Mouse (Mus musculus) common myeloid progenitor, adult 5-6 weeks (primary cell): Measurements from ENCODE around the gene A1cf. TPM values are rescaled to one million over a fixed set of nuclear protein-coding genes. Genes with fewer than 3 reads are reported as not detected.

Source experiments
- ATAC-seq: replicated peaks from 2 replicates; pipeline ENCODE4 v1.8.0; 2016; ENCODE audit warnings: low read depth, mild to moderate bottlenecking, moderate TSS enrichment, inconsistent platforms; ENCODE audit not compliant: poor library complexity, severe bottlenecking
- total RNA-seq: library from RNA; stranded (forward); fragments of 200-1000, 187-1606 nt; gene quantifications from 2 replicates; pipeline ENCODE4 v1.2.3, GENCODE M21; 2017

The A1cf gene
- 1.4 TPM in 1 of 2 replicates, not detected in the other for total RNA-seq

- ATAC-seq = no peak
Measured at GRCm38 (mm10) chr19:31868521-31868920, at the start of gene A1cf. TSS of gene A1cf (plus strand) at chr19:31868764.

- peak; percentile 60; the same call in 1 of the 2 replicates for ATAC-seq
Measured at GRCm38 (mm10) chr19:31834250-31834649, 34.3 kb upstream of the A1cf start.

- no peak for ATAC-seq
Measured at GRCm38 (mm10) chr19:31861909-31862308, 6.7 kb upstream of the A1cf start.

- no peak for ATAC-seq
Measured at GRCm38 (mm10) chr19:31862512-31863249, 5.9 kb upstream of the A1cf start.

- ATAC-seq = no peak
Measured at GRCm38 (mm10) chr19:31865451-31865850, 3.1 kb upstream of the A1cf start.

GRCm38 (mm10) chr19:31868076-31868475 is 488 bp upstream of the A1cf start:
- ATAC-seq = no peak

- ATAC-seq = no peak
Measured at GRCm38 (mm10) chr19:31868971-31869370, 407 bp downstream of the A1cf start.

GRCm38 (mm10) chr19:31871377-31871776 is 2.8 kb downstream of the A1cf start:
- ATAC-seq = no peak

- no peak for ATAC-seq
Measured at GRCm38 (mm10) chr19:31877968-31878367, 9.4 kb downstream of the A1cf start.

GRCm38 (mm10) chr19:31884594-31884993 is 16.0 kb downstream of the A1cf start:
- no peak for ATAC-seq

- no peak for ATAC-seq
Measured at GRCm38 (mm10) chr19:31887275-31887674, 18.7 kb downstream of the A1cf start.

- ATAC-seq = no peak
Measured at GRCm38 (mm10) chr19:31889988-31890387, 21.4 kb downstream of the A1cf start.

GRCm38 (mm10) chr19:31891001-31891893 is 22.7 kb downstream of the A1cf start:
- no peak for ATAC-seq

- no peak for ATAC-seq
Measured at GRCm38 (mm10) chr19:31895971-31896370, 27.4 kb downstream of the A1cf start.

GRCm38 (mm10) chr19:31896711-31897110 is 28.1 kb downstream of the A1cf start:
- ATAC-seq = no peak

- ATAC-seq = no peak
Measured at GRCm38 (mm10) chr19:31905671-31906070, 37.1 kb downstream of the A1cf start.

- ATAC-seq = peak; percentile 87
Measured at GRCm38 (mm10) chr19:31910423-31910822, 41.9 kb downstream of the A1cf start.

GRCm38 (mm10) chr19:31913946-31914345 is 45.4 kb downstream of the A1cf start:
- ATAC-seq = no peak

- ATAC-seq = no peak
Measured at GRCm38 (mm10) chr19:31920357-31920756, 51.8 kb downstream of the A1cf start.

GRCm38 (mm10) chr19:31921852-31922251 is 53.3 kb downstream of the A1cf start:
- no peak for ATAC-seq
